Mouse (Mus musculus) heart, embryonic 16.5 days (tissue): ENCODE results near the gene Ctbp2. TPM values are rescaled to one million over a fixed set of nuclear protein-coding genes. Genes with fewer than 3 reads are reported as not detected.

Experiments used
- ATAC-seq: fragments of 200-750 bp; cut with Nextera tagmentation; replicated peaks from 2 replicates; pipeline ENCODE4 v1.8.0; 2017; ENCODE audit warnings: moderate number of reproducible peaks; ENCODE audit not compliant: insufficient read depth, low FRiP score; ENCODE audit errors: extremely low read depth
- H3K27ac ChIP-seq: fragments of 300-500 bp; sonication (generic); 2 replicates; pipeline ENCODE4 v1.5.1; 2014; ENCODE audit warnings: mild to moderate bottlenecking, low read length, control low read depth, moderate library complexity
- H3K27me3 ChIP-seq: fragments of 300-500 bp; sonication (generic); 2 replicates; pipeline ENCODE4 v1.6.1; 2014; ENCODE audit warnings: low read length, mixed read lengths; ENCODE audit not compliant: control insufficient read depth, insufficient read depth
- H3K36me3 ChIP-seq: fragments of 300-500 bp; sonication (generic); 2 replicates; pipeline ENCODE4 v1.6.1; 2014; ENCODE audit not compliant: control insufficient read depth, insufficient read depth
- H3K4me1 ChIP-seq: fragments of 300-500 bp; sonication (generic); 2 replicates; pipeline ENCODE4 v1.6.1; 2014; ENCODE audit warnings: low read length, mixed read lengths; ENCODE audit not compliant: control insufficient read depth, insufficient read depth
- H3K4me2 ChIP-seq: fragments of 300-500 bp; sonication (generic); 2 replicates; pipeline ENCODE4 v1.6.1; 2014; ENCODE audit warnings: low read depth, mild to moderate bottlenecking, control low read depth, low read length
- H3K4me3 ChIP-seq: fragments of 300-500 bp; sonication (generic); 2 replicates; pipeline ENCODE4 v1.5.1; 2014; ENCODE audit warnings: mild to moderate bottlenecking, control low read depth, low read length
- H3K9ac ChIP-seq: fragments of 300-500 bp; sonication (generic); 2 replicates; pipeline ENCODE4 v1.6.1; 2014; ENCODE audit warnings: low read length, control low read depth
- H3K9me3 ChIP-seq: fragments of 300-500 bp; sonication (generic); replicated peaks from 2 replicates; pipeline ENCODE4 v1.6.1; 2016; ENCODE audit warnings: low read length; ENCODE audit not compliant: control insufficient read depth
- WGBS: fragments of 180-500 bp; shearing (Covaris S2); extraction: QIAGEN DNeasy Blood & Tissue Kit; methylation state at CpG from one replicate; pipeline ENCODE4 v1.1.7; 2014; 5-methylcytosine and 5-hydroxymethylcytosine counted together
- polyA plus RNA-seq: library from polyadenylated mRNA; unstranded; fragments of >200 nt; fragmentation: Nextera tagmentation; extraction: Ambion mirVana; gene quantifications from 2 replicates; pipeline ENCODE4 v1.2.1, GENCODE M21; 2015

Gene Ctbp2
- polyA plus RNA-seq, 1 experiment from 2014 or later: 44.6 TPM

DNA sequence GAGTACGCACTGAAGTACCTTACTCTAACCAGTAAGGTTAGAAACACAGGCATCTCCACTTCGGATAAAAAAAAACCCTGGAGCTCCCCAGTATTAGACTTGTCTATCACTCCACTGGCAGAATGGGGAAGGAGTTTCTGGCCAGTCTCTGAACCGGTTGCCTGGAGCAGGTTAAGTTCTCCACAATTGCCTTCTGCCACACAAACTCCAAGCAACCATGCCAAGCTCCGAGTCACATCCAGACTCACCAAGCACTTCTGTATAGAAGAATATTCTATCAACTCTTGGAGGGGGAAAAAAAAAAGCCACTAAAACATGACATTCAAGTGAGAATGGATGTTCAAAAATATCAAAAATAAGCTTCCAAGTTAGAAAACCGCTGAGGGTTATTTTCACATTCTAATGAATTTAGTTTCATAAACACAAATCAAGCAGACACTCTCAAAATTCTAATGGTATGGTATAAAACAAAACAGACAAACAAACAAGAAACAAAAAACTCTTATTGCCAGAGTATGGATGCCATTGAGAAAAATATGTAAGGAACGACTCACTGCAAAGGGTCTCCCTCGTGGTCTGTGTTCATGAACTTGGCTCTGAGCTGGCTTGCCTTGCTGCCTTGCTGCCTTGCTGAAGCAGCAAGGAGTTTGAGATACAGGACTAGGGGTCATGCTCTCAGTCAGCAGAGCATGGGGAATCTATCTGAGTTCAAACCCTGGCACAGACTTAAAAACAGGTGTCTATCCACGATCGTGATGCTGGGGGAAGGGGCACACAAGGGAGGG is 29.3 kb downstream of the Ctbp2 start:
- Histone ChIP-seq H3K36me3 (peaks cover 7% of the 10 kb centered on the region; the same call in 1 of the 2 replicates), H3K4me2 (no peak overlapping the region), H3K9ac (no peak overlapping the region), H3K4me3 (no peak overlapping the region), H3K27me3 (no peaks in the 10 kb centered on the region), H3K4me1 (peaks cover 55% of the 10 kb centered on the region), H3K27ac (no peak overlapping the region), H3K9me3 (no peaks in the 10 kb centered on the region)
- WGBS: 72% methylated on average over 9 of the region's 9 CpGs
- ATAC-seq: no peak

DNA sequence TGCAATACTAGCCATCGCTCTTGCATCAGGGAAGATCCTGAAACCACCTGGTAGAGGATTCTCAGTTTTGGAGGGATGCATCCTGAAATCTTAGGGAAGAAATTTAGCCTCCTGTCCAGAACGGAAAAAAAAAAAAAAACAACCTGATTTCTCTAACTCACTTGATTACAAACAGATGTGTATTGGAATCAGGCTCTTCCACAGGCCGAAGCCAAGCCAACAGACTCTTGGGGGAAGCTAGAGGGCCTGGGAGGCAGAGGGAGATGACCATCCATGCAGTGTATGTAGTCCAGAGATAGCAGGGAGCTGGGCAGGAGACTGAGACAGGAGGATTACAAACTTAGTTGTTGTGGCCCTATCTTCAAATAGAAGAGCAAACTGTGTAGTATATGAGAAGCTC is 30.0 kb downstream of the Ctbp2 start:
- H3K27me3 ChIP-seq: no peaks in the 10 kb centered on the region
- H3K36me3 ChIP-seq: peaks cover 7% of the 10 kb centered on the region; the same call in 1 of the 2 replicates
- H3K4me3 ChIP-seq: no peak overlapping the region
- H3K9ac ChIP-seq: no peak overlapping the region
- no peak for ATAC-seq
- no peak overlapping the region for H3K27ac ChIP-seq
- WGBS: 74% methylated on average over 3 of the region's 3 CpGs
- peaks cover 54% of the 10 kb centered on the region for H3K4me1 ChIP-seq
- no peaks in the 10 kb centered on the region for H3K9me3 ChIP-seq
- H3K4me2 ChIP-seq: no peak overlapping the region

DNA sequence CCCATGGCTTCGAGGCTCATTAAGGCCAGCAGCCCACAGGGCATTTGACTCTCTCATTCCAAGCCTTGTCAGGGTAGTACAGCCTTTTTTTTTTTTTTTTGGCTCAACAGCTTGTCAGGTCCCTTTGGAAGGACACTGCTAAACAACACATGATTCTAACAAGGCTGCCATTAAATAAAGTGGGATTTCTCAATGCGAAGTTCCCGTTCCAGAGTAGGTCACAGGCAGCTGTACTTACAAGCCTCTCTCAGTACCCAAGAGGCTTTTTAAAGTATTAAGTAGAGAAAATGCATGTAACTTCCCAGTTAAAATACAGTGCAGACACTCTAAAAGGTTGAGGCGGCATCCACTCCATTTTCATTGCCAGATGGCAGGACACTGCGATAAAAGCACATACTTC is 30.4 kb downstream of the Ctbp2 start:
- H3K4me1 ChIP-seq: peaks cover 54% of the 10 kb centered on the region
- H3K27me3 ChIP-seq: no peaks in the 10 kb centered on the region
- no peak overlapping the region for H3K4me2 ChIP-seq
- H3K4me3 ChIP-seq: no peak overlapping the region
- H3K27ac ChIP-seq: no peak overlapping the region
- no peak for ATAC-seq
- H3K36me3 ChIP-seq: peaks cover 7% of the 10 kb centered on the region; the same call in 1 of the 2 replicates
- 88% methylated on average over 5 of the region's 5 CpGs for WGBS
- H3K9me3 ChIP-seq: no peaks in the 10 kb centered on the region
- no peak overlapping the region for H3K9ac ChIP-seq

DNA sequence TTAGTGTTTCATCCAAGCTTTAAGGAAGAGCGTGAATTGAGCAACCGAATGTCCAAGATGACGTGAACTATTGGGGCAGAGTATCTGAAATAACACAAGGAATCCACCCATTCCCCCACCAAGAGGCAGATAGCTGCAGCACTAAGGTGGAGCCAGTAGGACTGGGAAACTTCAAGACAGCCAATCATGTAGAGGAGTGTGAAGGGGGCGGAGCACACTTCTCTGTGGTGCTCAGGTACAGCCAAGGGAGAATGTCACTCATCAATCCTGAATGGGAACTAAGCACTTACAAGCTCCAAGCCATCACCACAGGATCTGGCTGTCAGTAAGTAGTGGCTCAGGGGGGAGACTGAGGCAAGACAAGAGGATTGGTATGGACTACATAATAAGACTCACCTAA is 33.5 kb downstream of the Ctbp2 start:
- Histone ChIP-seq H3K4me1 (peaks cover 56% of the 10 kb centered on the region), H3K27me3 (no peaks in the 10 kb centered on the region), H3K9ac (no peak overlapping the region), H3K36me3 (peaks cover 4% of the 10 kb centered on the region; the same call in 1 of the 2 replicates), H3K4me3 (no peak overlapping the region), H3K4me2 (no peak overlapping the region), H3K9me3 (no peaks in the 10 kb centered on the region), H3K27ac (no peak overlapping the region)
- WGBS: 75% methylated on average over 4 of the region's 4 CpGs
- ATAC-seq: no peak

DNA sequence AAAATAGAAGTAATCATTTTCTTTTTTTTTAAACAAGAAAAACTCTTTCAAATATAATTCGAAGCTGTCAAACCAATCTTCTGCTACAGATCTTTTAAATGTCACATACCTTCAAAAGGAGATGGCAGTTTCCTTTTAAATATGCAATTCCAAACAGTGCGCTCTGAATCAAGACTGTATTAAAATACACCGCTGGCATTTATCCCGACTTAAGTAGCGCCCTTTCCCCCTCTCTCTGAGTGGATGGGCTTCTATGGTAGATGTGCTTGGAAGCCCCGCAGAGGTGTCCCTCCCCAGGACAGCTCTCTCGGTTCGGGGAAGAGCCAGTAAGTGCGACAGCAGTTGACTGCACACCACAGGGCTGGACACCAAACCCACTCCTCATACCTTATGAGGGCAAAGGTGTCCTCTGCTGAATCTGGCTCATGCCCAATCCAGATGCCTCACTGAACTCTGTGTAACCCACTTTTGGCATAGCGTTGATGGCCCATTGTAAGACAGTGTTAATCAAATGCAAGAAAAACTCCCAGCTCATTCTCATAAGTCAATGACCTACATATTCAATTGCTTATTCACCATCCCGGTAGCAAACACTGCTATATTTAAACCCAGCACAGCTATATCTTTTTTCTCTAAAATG is 34.4 kb downstream of the Ctbp2 start:
- Histone ChIP-seq H3K4me3 (no peak overlapping the region), H3K27ac (0 out of 2 replicates have a peak overlapping the region, but pooled peaks have one; percentile 2), H3K4me1 (peaks cover 52% of the 10 kb centered on the region), H3K36me3 (peaks cover 3% of the 10 kb centered on the region; the same call in 1 of the 2 replicates), H3K9ac (no peak overlapping the region), H3K4me2 (no peak overlapping the region), H3K9me3 (no peaks in the 10 kb centered on the region), H3K27me3 (no peaks in the 10 kb centered on the region)
- 61% methylated on average over 11 of the region's 11 CpGs for WGBS
- no peak for ATAC-seq

DNA sequence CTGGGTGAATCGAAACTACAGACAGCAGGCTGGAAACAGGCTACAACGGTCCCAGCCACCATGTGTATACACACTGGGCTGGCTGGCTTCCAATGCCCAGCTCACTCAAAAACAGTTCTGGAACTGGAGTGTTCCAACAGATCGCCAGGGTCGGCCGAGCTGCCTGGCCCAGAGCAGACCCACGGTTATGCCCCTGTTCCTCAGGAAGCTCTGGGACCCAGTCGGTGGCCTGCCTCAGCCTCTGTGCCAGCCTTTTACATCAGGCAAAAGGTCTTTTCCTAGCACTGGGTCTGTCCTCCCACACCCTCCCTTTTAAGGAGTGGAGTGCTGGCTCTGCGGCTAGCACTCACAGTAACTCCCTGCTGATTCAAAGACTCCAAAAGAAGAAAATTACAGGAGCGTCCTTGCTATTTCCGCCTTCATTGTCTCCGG is 35.3 kb downstream of the Ctbp2 start:
- peak; percentile 79 for ATAC-seq
- H3K4me3 ChIP-seq: peak overlapping the region; percentile 43

DNA sequence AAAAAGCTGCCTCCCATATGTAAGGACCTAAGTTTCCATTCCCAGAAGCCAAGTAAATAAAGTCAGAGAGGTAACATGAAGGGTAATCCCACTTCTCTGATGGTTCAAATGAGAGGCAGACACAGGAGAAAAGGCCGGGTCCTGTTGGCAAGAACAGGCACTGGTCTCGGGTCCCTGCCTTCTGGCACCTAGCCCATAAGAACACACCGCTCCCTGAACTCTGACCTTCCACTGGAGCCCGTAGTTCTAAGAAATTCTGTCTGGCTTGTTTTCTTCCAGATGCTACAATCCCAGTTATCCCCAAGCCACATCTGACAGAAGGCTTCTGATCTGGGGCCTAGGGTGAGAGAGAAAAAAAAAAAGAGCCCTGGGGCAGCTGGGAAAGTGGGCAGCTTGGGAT is 35.7 kb downstream of the Ctbp2 start:
- H3K4me2 ChIP-seq: peak overlapping the region; percentile 65

More for the DNA sequence above, 35.3 kb downstream of the Ctbp2 start:
- Histone ChIP-seq H3K27ac (peak overlapping the region; percentile 94), H3K4me2 (peak overlapping the region; percentile 65), H3K27me3 (no peaks in the 10 kb centered on the region), H3K4me1 (peaks cover 46% of the 10 kb centered on the region), H3K9ac (peak overlapping the region; percentile 75), H3K36me3 (peaks cover 3% of the 10 kb centered on the region; the same call in 1 of the 2 replicates), H3K9me3 (no peaks in the 10 kb centered on the region)
- WGBS: 17% methylated on average over 11 of the region's 11 CpGs

DNA sequence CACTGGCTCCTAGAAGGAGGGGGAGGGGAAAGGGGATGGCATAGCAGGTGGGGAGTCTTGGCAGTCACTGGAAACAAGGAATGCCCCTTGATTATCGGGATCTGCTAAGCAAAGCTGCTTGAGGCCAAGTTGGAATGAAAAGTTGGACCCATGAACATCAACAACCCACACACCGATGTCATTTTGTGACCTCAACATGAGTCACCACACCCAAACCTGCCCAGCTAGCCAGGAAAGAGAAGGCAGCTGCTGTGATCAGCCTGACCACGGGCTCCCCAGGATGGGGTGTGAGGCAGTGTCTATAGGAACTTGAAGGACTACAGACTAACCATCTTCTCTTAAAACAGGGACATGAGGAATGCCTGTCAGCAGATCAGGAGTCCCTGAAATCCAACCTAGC is 38.7 kb downstream of the Ctbp2 start:
- Histone ChIP-seq H3K27me3 (no peaks in the 10 kb centered on the region), H3K4me3 (no peak overlapping the region), H3K9me3 (no peaks in the 10 kb centered on the region), H3K4me2 (no peak overlapping the region), H3K4me1 (peaks cover 32% of the 10 kb centered on the region), H3K27ac (no peak overlapping the region), H3K9ac (no peak overlapping the region), H3K36me3 (no peaks in the 10 kb centered on the region; the same call in 1 of the 2 replicates)
- WGBS: 72% methylated on average over 3 of the region's 3 CpGs
- ATAC-seq: no peak

More for the DNA sequence above, 35.7 kb downstream of the Ctbp2 start:
- Histone ChIP-seq H3K9ac (peak overlapping the region; percentile 75), H3K4me3 (peak overlapping the region; percentile 43), H3K36me3 (peaks cover 3% of the 10 kb centered on the region; the same call in 1 of the 2 replicates), H3K27ac (peak overlapping the region; percentile 94), H3K9me3 (no peaks in the 10 kb centered on the region), H3K4me1 (peaks cover 46% of the 10 kb centered on the region), H3K27me3 (no peaks in the 10 kb centered on the region)
- ATAC-seq: no peak
- WGBS: 50% methylated on average over 4 of the region's 4 CpGs
